Mouse (Mus musculus) bone marrow, adult 2 months (tissue): ENCODE results near the gene Zfp398.

Source experiments
- CTCF ChIP-seq: fragments of 200-500 bp; IDR thresholded peaks from 2 replicates; pipeline ENCODE4 v1.5.1; 2011; ENCODE audit warnings: low read length, control low read depth; ENCODE audit not compliant: control insufficient read depth, insufficient read depth
- POLR2A ChIP-seq: fragments of 200-500 bp; IDR thresholded peaks from 2 replicates; pipeline ENCODE4 v1.6.1; 2011; ENCODE audit warnings: low read depth, mild to moderate bottlenecking, control low read depth, low read length, borderline replicate concordance; ENCODE audit not compliant: control insufficient read depth

- TF ChIP-seq POLR2A = no peak
- no peak for TF ChIP-seq CTCF
These were observed 25.3 kb upstream of the Zfp398 start for GRCm38 (mm10) chr6:47810181-47810580.
